Mouse (Mus musculus) heart, embryonic 13.5 days (tissue): ENCODE measurements around the gene Esrrb. TPM values are rescaled to one million over a fixed set of nuclear protein-coding genes. Genes with fewer than 3 reads are reported as not detected.
A peak's percentile ranks its signal among the peaks of the same experiment; 100 is the strongest.

Source experiments
- ATAC-seq: fragments of 200-750 bp; cut with Nextera tagmentation; 2 replicates; pipeline ENCODE4 v1.8.0; 2017; ENCODE audit warnings: moderate TSS enrichment; ENCODE audit not compliant: insufficient number of reproducible peaks, low FRiP score, low TSS enrichment; ENCODE audit errors: extremely low read depth
- H3K27ac ChIP-seq: fragments of 300-500 bp; sonication (generic); replicated peaks from 2 replicates; pipeline ENCODE4 v1.5.1; 2015; ENCODE audit warnings: moderate library complexity, mild to moderate bottlenecking, inconsistent platforms
- H3K27me3 ChIP-seq: fragments of 300-500 bp; sonication (generic); replicated peaks from 2 replicates; pipeline ENCODE4 v1.6.1; 2015; ENCODE audit warnings: mild to moderate bottlenecking, inconsistent platforms
- H3K36me3 ChIP-seq: fragments of 300-500 bp; sonication (generic); 2 replicates; pipeline ENCODE4 v1.6.1; 2015; ENCODE audit warnings: mild to moderate bottlenecking, inconsistent platforms
- H3K4me1 ChIP-seq: fragments of 300-500 bp; sonication (generic); 2 replicates; pipeline ENCODE4 v1.6.1; 2015; ENCODE audit warnings: inconsistent platforms
- H3K4me2 ChIP-seq: fragments of 300-500 bp; sonication (generic); 2 replicates; pipeline ENCODE4 v1.6.1; 2015; ENCODE audit warnings: inconsistent platforms, mild to moderate bottlenecking, moderate library complexity
- H3K4me3 ChIP-seq: fragments of 300-500 bp; sonication (generic); 2 replicates; pipeline ENCODE4 v1.5.1; 2015; ENCODE audit warnings: moderate library complexity, mild to moderate bottlenecking, inconsistent platforms
- H3K9ac ChIP-seq: fragments of 300-500 bp; sonication (generic); 2 replicates; pipeline ENCODE4 v1.6.1; 2015; ENCODE audit warnings: inconsistent platforms, mild to moderate bottlenecking, moderate library complexity
- H3K9me3 ChIP-seq: fragments of 300-500 bp; sonication (generic); 2 replicates; pipeline ENCODE4 v1.6.1; 2016; ENCODE audit warnings: inconsistent platforms
- WGBS: fragments of 180-500 bp; shearing (Covaris S2); methylation state at CpG from one replicate; pipeline ENCODE4 v1.1.7; 2015; ENCODE audit warnings: mixed read lengths; 5-methylcytosine and 5-hydroxymethylcytosine counted together
- polyA plus RNA-seq: library from polyadenylated mRNA; unstranded; fragments of >200 nt; fragmentation: Nextera tagmentation; extraction: Ambion mirVana; gene quantifications from 2 replicates; pipeline ENCODE4 v1.2.1, GENCODE M21; 2015

Esrrb gene
- polyA plus RNA-seq, 1 experiment from 2014 or later, result 3.0 TPM

- peak overlapping the region; percentile 88 for H3K4me2 ChIP-seq
- peak overlapping the region; percentile 72 for H3K4me3 ChIP-seq
- H3K27me3 ChIP-seq, result peaks cover 85% of the 10 kb centered on the region
- peak overlapping the region; percentile 76 for H3K9ac ChIP-seq
- under 1% methylated on average over 37 of the region's 37 CpGs for WGBS
- H3K27ac ChIP-seq, result no peak overlapping the region
- H3K4me1 ChIP-seq, result peaks cover 21% of the 10 kb centered on the region
- no peaks in the 10 kb centered on the region for H3K9me3 ChIP-seq
- no peaks in the 10 kb centered on the region for H3K36me3 ChIP-seq
- ATAC-seq, result peak; percentile 43; the same call in 1 of the 2 replicates
Observed at GRCm38 (mm10) chr12:86421490-86421904, 60.6 kb downstream of the Esrrb start.

DNA sequence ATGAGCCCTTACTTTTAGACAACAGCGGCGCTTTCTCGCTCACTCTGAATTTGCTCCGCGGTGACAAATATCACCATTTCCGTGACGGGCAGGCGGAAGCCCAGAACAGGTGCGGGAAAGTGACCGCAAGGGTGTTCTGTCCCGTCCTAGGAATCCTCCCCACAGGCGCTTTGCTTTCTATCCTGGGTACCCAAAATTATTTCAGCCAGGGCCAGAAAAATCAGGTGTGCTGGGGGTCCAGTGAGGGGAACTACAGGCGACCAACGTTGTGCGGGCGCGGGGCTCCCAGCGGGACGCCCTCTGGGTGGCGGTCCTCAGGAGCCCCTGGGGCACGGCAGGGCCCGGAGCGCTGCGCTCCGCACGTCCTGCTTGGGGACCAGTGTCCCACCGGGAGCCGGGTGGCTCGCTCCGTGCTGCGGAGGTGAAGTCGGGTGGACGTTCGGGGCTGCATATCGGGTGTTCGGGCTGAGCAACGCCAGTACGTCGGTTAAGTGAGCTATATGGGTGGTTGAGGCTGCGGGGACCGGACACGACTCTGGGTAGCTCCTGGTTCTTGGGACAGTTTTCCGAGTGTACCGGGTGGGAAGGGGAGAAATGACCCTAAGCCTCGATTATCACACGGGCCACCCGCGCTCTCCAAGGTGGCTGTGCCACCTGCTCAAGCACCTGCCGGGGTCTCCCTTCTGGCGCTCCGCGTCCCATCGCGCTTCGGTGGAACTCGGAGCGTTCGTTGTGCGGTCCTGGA is 61.4 kb downstream of the Esrrb start:
- Histone ChIP-seq H3K9ac (peak overlapping the region; percentile 76), H3K4me2 (peak overlapping the region; percentile 88), H3K27me3 (peaks cover 91% of the 10 kb centered on the region), H3K27ac (no peak overlapping the region), H3K36me3 (no peaks in the 10 kb centered on the region), H3K9me3 (no peaks in the 10 kb centered on the region), H3K4me1 (peaks cover 22% of the 10 kb centered on the region), H3K4me3 (peak overlapping the region; percentile 72)
- WGBS, result 2% methylated on average over 59 of the region's 59 CpGs
- ATAC-seq, result no peak

DNA sequence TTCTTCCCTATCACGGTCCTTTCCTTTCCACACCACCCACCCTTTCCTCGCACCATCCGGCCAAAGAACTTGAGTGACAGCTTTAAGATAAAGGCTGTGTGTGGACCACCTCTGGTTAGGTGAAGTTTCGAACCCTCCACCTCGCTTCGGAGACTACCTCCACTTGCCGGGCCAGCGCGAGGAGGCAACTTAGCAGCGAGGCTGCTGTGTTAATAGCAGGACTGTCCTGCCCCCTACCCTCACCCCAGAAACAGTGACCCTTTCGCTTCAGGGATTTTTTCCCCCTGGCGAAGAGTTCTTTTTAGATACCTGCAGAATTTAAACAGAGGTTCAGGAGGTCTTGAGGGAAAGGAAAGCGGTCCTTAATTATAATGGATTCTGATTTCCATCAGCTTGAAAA is 62.2 kb downstream of the Esrrb start:
- H3K27me3 ChIP-seq, result peaks cover 87% of the 10 kb centered on the region
- WGBS, result 6% methylated on average over 13 of the region's 13 CpGs
- H3K4me2 ChIP-seq, result peak overlapping the region; percentile 88

GRCm38 (mm10) chr12:86427585-86427984 is 66.7 kb downstream of the Esrrb start:
- peaks cover 43% of the 10 kb centered on the region for H3K27me3 ChIP-seq
- 58% methylated on average over 2 of the region's 2 CpGs for WGBS

More for the DNA sequence above, 62.2 kb downstream of the Esrrb start:
- H3K9me3 ChIP-seq, result no peaks in the 10 kb centered on the region
- peaks cover 26% of the 10 kb centered on the region for H3K4me1 ChIP-seq
- 0 out of 2 replicates have a peak overlapping the region, but pooled peaks have one; percentile 33 for H3K9ac ChIP-seq
- no peaks in the 10 kb centered on the region for H3K36me3 ChIP-seq
- no peak overlapping the region for H3K27ac ChIP-seq
- H3K4me3 ChIP-seq, result peak overlapping the region; percentile 72
- ATAC-seq, result no peak

DNA sequence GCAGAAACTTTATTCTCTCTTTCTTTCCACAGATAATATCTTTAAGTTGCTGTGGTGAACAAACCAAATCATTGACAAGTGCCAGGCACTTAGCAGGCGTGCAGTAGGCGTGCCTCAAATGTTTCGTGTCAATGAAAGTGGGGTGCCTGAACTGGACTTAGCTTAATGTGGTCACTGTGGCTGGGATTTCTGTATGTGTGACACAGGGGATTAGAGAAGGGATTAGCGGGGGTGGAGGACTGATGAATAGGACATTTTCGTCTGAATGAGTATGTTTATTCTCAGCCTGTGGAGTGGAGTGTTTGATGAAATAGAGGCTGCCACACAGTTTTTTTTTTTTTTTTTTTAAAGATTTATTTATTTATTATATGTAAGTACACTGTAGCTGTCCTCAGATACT is 70.8 kb downstream of the Esrrb start:
- WGBS, result 78% methylated on average over 5 of the region's 5 CpGs
- peaks cover 4% of the 10 kb centered on the region; the same call in 1 of the 2 replicates for H3K27me3 ChIP-seq
- peaks cover 16% of the 10 kb centered on the region for H3K4me1 ChIP-seq
- H3K9ac ChIP-seq, result no peak overlapping the region
- H3K27ac ChIP-seq, result no peak overlapping the region
- H3K9me3 ChIP-seq, result no peaks in the 10 kb centered on the region
- no peak for ATAC-seq
- no peak overlapping the region for H3K4me3 ChIP-seq
- H3K4me2 ChIP-seq, result no peak overlapping the region
- no peaks in the 10 kb centered on the region for H3K36me3 ChIP-seq

More at GRCm38 (mm10) chr12:86427585-86427984, 66.7 kb downstream of the Esrrb start:
- Histone ChIP-seq H3K27ac (no peak overlapping the region), H3K4me2 (no peak overlapping the region), H3K4me3 (no peak overlapping the region), H3K4me1 (peaks cover 12% of the 10 kb centered on the region), H3K9ac (no peak overlapping the region), H3K36me3 (no peaks in the 10 kb centered on the region), H3K9me3 (no peaks in the 10 kb centered on the region)
- no peak for ATAC-seq

DNA sequence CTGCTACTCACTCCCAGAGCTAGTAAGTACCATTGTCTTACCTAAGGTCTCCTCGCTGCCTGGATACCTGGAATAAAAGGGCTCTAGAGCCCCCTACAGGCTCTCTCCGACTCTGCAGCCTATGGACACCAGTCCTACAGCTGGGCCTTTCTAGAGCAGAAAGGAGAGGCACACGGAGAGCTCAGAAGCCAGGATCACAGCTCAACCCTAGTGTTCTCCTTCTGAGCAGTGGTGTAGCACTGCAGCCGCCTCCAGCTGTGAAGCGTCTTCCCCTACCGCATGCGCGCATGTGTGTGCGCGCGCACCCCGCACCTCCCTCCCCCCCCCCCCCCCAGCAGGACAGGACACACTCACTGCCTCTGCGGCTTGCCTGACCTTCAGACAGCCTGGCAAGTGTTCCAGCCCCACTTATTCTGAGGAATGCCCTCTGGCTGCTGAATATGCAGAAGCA is 72.5 kb downstream of the Esrrb start:
- Histone ChIP-seq H3K27ac (peak overlapping the region; percentile 39; the same call in 1 of the 2 replicates), H3K36me3 (no peaks in the 10 kb centered on the region), H3K9ac (peak overlapping the region; percentile 73), H3K4me3 (peak overlapping the region; percentile 39), H3K9me3 (no peaks in the 10 kb centered on the region), H3K27me3 (no peaks in the 10 kb centered on the region; the same call in 1 of the 2 replicates), H3K4me2 (peak overlapping the region; percentile 65), H3K4me1 (peaks cover 11% of the 10 kb centered on the region)
- 1% methylated on average over 9 of the region's 13 CpGs for WGBS
- ATAC-seq, result no peak; the same call in 1 of the 2 replicates

DNA sequence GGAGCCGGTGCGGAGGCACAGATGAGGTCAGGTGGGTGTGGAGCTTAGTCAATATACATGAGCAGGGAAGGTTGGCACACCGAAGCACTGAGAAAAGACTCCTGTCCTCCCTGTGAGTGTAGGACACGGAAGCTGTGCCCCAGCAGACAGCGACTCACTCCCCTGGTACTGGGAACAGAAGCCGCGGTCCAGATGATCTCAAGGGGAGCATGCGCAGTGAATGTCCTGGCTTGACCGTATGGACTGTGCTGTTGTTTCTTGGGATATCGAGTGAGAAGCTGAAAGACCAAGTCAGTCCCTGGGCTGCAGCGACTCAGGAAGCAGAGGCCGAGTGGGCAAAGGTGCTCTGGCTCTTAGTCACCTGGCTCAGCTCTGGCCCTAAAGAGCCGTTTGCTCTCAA is 74.7 kb downstream of the Esrrb start:
- H3K36me3 ChIP-seq, result no peaks in the 10 kb centered on the region
- no peak overlapping the region for H3K27ac ChIP-seq
- H3K4me2 ChIP-seq, result no peak overlapping the region
- no peaks in the 10 kb centered on the region; the same call in 1 of the 2 replicates for H3K27me3 ChIP-seq
- H3K9ac ChIP-seq, result no peak overlapping the region
- WGBS, result 85% methylated on average over 13 of the region's 13 CpGs
- no peak overlapping the region for H3K4me3 ChIP-seq
- H3K9me3 ChIP-seq, result no peaks in the 10 kb centered on the region
- H3K4me1 ChIP-seq, result peaks cover 11% of the 10 kb centered on the region
- ATAC-seq, result no peak

DNA sequence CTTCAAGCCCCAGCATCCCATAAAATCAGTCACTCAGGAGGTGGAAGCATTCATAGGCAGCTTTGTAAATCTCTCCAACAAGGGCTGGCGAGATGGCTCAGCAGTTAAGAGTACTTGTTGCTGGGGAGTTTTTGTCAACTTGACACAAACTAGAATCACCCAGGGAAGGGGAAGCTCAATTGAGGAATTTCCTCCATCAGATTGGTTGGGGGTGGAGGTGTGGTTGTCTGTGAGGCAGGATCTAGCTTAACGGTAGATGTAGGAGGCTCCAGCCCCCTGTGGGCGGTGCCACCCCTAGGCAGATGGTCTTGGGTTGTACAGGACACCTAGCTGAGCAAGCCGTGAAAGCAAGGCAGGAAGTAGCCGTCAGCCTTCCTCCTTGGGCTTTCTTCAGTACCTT is 89.9 kb downstream of the Esrrb start:
- Histone ChIP-seq H3K27me3 (no peaks in the 10 kb centered on the region), H3K4me1 (peaks cover 9% of the 10 kb centered on the region), H3K9me3 (no peaks in the 10 kb centered on the region), H3K4me3 (no peak overlapping the region), H3K4me2 (no peak overlapping the region), H3K36me3 (no peaks in the 10 kb centered on the region), H3K27ac (no peak overlapping the region), H3K9ac (no peak overlapping the region)
- WGBS, result 76% methylated on average over 5 of the region's 5 CpGs
- no peak for ATAC-seq

DNA sequence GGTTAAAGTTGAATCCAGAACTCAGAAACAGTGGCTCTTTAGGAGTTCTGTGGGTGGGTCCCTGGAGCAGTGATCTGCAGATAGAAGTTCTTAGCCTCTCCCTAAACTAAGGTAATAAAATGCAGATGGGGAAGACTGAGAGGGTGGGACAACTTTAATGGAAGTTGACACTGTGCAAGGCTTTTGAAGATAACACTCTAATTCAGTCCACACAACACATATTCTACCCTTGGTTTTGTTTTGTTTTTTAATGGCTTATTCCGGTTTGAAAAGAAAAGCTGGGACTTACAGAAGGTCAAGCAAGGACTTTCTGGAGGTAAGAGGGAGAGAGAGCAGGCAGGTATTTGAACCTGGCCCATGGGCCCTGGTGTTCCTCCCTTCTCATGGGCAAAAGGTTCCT is 94.1 kb downstream of the Esrrb start:
- H3K4me1 ChIP-seq, result no peaks in the 10 kb centered on the region
- no peaks in the 10 kb centered on the region for H3K27me3 ChIP-seq
- no peak overlapping the region for H3K4me2 ChIP-seq
- WGBS, result 58% methylated on average over 1 of the region's 1 CpGs
- 0 out of 2 replicates have a peak, but pooled peaks cover 2% of the 10 kb centered on the region for H3K36me3 ChIP-seq
- ATAC-seq, result no peak
- 0 out of 2 replicates have a peak, but pooled peaks cover 4% of the 10 kb centered on the region for H3K9me3 ChIP-seq
- H3K27ac ChIP-seq, result no peak overlapping the region
- no peak overlapping the region for H3K9ac ChIP-seq
- H3K4me3 ChIP-seq, result no peak overlapping the region

DNA sequence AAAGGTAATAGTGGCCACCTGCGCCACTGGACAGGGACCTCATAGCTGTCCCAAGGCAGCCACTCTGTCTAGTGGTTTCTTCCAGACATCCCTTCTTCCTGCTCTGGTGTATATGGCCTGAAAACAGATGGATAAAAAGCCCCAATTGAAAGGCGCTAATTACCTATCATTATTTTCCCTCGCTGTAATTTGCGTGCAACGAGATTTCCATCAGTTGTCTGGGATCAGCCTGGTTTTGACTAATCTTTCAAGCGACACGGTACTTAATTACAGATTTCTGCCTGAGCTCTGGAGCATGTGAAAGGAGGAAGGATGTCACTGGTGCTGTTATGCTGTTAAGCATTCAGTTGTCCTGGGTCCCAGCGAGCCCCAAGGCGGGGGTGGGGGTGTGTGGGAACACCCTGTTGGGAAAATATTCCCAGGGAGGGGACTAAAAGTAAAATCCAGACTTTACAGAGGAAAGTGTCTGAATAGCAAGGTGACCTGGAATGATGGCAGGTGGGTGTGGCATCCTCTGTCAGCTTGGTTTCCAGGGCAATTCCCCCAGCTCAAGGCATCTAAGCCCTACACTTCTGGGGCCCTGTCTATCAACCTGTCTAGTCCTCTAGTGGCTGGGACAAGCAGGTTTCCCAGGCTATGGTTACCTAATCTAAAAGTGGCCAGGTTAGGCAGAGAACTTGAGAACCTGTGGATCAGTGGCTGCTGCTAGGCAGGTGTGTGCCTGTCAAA is 102.0 kb downstream of the Esrrb start:
- 77% methylated on average over 9 of the region's 9 CpGs for WGBS
- no peak for ATAC-seq

GRCm38 (mm10) chr12:86464385-86464784 is 103.5 kb downstream of the Esrrb start:
- Histone ChIP-seq H3K4me3 (no peak overlapping the region), H3K9me3 (0 out of 2 replicates have a peak, but pooled peaks cover 5% of the 10 kb centered on the region), H3K27me3 (no peaks in the 10 kb centered on the region), H3K36me3 (0 out of 2 replicates have a peak, but pooled peaks cover 2% of the 10 kb centered on the region), H3K9ac (no peak overlapping the region), H3K27ac (no peak overlapping the region), H3K4me2 (no peak overlapping the region), H3K4me1 (peaks cover 8% of the 10 kb centered on the region)
- ATAC-seq, result no peak
- 87% methylated on average over 1 of the region's 1 CpGs for WGBS

More for the DNA sequence above, 102.0 kb downstream of the Esrrb start:
- Histone ChIP-seq H3K36me3 (0 out of 2 replicates have a peak, but pooled peaks cover 2% of the 10 kb centered on the region), H3K9me3 (0 out of 2 replicates have a peak, but pooled peaks cover 5% of the 10 kb centered on the region), H3K27ac (no peak overlapping the region), H3K4me3 (no peak overlapping the region), H3K9ac (no peak overlapping the region), H3K4me2 (no peak overlapping the region), H3K27me3 (no peaks in the 10 kb centered on the region), H3K4me1 (peaks cover 8% of the 10 kb centered on the region)
